Mouse (Mus musculus) ES-CJ7 (cell line): ENCODE measurements around the gene Kazn.

Source experiments
- DNase-seq: peaks from one replicate; pipeline ENCODE4 v3.0.0; 2011; ENCODE audit warnings: low read depth, low spot score

The Kazn gene

GRCm38 (mm10) chr4:142165835-142166701 lies 73.1 kb downstream of the Kazn start:
- DNase-seq, result peak; percentile 96

DNA sequence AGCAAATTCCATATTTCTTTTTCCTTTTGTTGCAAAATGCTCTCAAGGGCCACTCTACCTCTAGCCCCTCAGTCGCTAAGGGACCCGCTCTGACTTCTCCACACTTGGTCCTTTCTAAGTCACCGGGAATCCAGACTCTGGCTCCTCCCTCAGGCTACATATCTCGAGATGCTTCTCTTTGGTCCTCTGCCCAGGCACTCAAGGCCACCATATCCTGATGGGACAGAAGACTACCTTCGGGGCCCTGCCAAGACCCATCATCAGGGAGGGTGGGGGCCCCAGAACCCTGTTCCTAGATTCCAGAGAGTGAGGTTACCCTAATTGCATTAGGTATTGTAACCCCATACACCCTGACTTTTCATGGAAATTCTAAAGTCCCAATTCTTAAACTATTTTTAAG lies 73.8 kb downstream of the Kazn start:
- peak; percentile 36 for DNase-seq

DNA sequence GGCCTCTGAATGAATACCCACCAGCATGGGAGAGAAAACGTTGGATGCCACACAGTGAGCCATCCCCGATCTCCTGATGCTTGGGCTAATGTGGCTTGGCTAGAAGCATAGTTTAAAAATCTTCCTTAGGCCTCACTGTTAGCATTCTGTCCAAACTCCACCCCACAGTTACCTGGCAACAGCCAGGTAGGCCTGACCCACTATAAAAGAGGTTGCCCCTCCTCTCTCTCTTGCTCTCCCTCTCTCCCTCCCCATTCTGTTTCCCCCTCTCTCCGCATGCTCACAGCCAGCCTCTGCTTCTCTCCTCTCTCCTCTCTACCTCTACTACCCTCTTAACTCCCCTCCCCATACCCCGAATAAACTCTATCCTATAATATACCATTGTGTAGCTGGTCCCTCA lies 74.8 kb downstream of the Kazn start:
- no peak for DNase-seq

GRCm38 (mm10) chr4:142163862-142164261 lies 75.3 kb downstream of the Kazn start:
- no peak for DNase-seq

DNA sequence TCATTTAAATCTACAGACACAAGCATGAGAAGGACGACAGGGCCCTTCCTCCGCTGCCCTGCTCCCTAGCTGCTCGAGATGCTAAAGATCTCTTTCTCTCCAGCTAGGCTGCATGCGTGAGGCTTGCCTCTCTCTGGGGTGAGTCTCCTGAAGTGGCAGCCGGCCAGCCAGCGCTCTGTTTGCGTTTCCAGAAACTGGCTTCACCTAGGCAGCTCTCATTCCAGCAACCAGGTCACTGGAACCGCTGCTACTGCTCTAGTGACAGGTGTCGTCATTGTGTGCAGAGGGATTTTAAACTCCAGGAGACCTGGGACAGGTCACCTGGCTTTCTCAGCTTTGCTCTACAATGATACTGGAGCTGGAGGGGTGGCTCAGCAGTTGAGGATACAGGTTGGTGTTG lies 76.5 kb downstream of the Kazn start:
- DNase-seq, result no peak

DNA sequence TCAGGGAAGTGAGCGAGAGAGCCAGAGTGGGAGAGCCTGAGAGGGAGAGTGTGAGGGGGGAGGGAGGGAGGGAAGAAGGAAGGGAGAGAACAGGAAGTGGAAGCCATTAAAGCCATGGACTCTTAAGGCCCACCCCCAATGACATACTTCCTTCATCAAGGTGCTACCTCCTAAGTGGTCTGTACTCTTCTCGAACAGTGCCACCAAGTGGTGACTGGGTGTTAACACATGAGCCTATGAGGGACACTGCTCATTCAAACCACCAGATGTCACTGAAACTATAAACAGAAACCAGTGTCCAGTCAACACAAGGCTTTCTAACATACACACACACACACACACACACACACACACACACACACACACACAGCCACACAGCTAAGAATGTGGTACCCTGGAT lies 77.1 kb downstream of the Kazn start:
- DNase-seq, result peak; percentile 85

GRCm38 (mm10) chr4:142160041-142160440 lies 79.2 kb downstream of the Kazn start:
- peak; percentile 66 for DNase-seq

DNA sequence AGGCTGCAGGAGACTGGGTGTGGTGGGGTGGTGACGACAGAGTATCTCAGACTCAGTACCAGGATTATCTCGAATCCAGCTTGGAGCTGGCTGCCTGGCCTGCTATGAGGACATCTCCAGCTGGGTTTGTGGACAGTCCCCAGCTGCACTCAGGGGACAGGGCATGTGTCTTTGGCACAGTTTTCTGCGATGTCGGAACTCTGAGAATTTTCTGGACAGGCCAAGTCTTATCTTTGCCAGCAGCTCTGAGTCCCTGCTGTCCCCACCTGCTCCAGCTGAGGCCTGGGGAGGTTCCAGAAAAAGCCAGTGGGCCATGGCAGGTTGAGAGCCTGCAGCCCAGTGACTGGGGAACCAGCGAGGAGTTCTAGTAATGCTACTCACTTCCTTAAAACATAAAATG lies 82.7 kb downstream of the Kazn start:
- no peak for DNase-seq

DNA sequence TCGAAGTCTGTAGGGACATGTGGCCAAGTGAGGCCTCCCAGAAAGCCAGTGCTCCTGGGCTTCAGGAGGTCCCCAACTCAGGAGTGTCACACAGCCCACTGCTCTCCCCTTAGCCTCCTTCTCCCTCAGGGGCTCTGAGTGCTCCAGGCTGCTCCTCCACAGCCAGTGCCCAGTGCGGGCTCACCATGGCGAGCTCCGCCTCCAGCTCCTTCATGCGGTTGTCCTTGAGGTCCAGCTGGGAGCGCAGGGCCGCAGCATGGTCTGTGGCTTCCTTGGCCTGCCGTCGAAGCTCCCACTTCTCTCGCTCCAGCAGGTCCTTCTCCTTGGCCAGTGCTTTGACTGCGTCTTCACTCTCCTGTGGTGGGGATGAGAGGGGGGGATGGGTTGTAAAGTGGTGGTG lies 85.0 kb downstream of the Kazn start:
- no peak for DNase-seq

DNA sequence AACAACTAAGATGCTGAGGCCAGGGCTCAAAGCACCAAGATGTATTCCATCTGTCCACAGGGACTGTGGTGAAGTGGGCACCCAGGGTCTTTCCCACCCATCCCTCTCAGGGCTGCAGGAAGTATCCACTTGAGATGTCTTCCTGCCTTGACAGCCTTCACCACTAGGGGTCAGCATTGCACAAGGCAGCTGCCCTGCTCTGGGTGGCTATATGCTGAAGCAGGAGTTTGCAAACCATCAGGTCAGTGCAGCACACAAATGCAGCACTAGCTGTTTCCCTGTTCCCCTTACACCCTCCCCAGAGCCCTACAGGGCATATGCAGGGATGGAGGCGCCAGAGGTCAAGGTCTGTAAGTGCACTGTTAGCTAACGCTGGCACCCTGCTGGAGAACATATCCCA lies 85.7 kb downstream of the Kazn start:
- DNase-seq, result peak; percentile 92

GRCm38 (mm10) chr4:142152733-142153422 lies 86.3 kb downstream of the Kazn start:
- DNase-seq, result peak; percentile 55

- no peak for DNase-seq
Measured at GRCm38 (mm10) chr4:142150086-142150485, 89.1 kb downstream of the Kazn start.

- DNase-seq, result peak; percentile 38
Measured at GRCm38 (mm10) chr4:142149202-142149601, 90.0 kb downstream of the Kazn start.

DNA sequence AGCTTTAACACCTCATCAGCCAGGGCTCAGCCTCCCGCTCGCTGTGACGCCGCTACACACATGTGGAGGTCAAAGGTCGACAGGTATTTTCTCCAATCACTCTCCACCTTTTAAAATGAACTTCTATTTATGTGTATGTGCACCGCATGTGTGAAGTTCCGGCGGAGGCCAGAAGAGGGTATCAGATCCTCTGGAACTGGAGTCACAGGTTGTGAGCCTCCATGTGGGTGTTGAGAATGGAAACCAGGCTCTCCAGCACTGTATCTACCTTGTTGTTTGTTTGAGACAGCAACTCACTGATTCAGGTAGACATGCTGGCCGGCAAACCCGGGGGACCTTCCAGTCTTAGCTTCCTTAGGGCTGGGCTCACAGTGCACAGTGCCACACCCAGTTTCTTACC lies 91.5 kb downstream of the Kazn start:
- DNase-seq, result peak; percentile 31

DNA sequence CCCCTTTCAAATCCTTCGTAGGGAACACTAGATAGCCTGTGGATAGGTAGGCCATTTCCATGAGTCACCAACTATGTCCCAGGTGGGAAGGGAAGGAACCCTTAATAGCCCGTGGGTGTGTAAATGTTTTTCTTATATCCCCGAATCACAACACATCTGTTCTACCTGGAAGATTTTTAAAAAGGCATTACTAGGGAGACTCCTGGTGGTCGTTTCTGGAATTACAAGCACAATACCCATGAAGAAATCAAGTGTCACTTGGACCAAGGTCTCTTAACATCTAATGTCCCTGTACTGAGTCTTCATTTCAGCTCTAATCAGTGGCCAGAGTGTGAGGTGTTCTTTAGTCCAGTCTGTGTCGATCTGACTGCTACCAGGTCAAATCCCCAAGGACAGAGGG lies 95.1 kb downstream of the Kazn start:
- DNase-seq, result peak; percentile 61

DNA sequence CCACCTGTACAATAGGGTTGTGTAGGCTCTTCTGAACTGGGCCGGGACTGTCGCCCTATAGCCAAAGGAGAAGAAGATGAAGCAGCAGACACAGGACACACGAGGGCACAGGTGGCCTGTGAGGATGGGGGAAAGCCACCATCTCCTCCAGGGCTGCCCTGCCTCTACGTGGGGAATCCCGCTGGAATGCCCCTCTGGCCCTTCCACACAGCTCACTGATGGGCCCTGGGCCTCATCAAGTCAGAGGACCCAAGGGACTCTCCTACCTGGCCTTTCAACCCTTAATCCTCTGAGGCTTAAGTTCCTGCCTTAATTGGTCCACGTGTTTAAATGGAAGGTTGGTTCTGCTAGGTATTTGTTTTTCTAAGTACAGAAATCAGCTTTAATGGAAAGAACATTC lies 95.9 kb downstream of the Kazn start:
- DNase-seq, result no peak

DNA sequence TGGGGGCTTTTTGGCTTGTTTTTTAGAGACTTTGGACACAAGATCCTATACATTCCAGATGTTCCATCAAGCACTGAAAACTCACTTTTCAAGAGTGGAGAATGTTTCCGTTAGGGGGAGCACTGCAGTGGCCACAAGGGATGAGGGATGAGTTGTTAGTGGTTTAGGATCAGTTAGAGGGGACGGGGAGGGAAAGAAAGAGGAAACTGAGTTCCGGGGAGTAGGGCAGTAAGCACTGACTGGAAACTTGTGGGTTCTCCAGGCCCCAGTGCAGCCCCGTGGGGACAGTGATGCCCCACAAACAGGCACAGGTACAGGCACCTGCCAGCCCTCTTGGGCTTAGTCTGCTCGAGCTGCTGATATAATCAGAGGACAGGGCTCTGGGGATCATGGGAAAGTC lies 99.5 kb downstream of the Kazn start:
- no peak for DNase-seq

DNA sequence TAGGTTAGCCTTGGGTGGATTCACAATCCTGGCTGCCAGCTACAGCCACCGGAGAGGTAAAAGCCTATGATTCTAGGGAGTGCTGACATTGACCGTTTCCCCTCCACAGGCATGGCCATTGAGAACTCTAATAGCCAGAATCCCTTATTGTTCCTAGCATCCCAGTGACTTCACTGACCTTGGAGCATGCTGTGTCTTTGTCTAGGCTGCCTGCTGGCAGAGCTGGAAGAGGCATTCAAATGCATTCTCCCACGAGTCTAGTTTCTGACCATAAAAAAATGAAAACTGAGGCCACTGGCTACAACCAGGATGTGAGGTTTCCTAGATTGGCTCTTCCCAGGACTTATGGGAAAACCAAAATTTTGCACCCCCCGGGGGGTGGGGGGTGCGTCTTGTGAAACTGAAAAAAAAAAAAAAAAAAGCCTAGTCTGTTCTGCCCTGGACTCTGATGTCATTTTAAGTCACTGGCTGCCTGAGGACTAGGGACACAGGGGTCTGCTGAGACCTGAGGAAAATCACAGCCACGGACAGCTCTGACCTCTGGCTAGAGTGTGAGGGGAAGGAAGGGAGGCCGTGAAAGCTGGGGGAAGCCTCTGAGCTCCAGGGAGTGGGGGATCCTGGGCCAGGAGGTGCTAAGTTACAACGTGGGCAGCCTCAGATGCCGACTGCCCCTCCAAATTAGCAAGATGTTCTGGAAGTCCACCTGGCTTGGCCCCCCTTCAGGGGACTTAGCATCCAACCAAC lies 100.7 kb downstream of the Kazn start:
- peak; percentile 97 for DNase-seq

DNA sequence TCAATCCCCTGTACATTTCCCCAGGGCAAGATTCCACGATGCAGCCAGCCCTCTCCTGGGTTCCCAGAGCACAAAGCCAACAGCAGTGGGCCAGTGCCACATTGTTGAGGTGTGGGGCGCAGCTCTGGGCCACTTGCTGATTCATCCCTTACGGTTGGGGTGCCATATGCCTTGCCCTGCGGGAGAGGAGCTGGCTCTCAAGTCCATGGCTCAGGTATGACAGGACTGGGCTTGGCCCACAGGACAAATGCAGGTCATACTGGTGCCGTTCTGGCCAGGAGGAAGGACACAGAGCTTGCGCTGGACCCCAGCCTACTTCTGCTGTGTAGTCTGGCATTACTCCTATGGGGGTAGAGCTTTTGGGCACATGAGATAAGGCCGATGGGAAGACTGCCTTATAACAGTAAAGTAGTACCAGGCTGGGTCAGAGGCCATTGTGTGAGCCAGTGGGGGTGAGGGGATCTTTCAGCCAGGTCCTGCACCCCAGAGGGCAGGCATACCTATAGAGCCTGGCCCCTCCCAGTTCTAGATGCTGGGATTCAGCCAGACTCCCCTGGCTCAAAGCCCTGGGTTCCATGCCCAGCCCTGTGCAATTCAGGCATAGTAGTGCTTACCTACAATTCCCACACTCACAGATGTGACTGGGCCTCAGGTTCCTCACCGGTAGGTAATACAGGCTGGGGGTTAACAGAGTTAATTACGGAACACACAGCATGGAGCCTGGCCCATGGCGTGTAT lies 102.3 kb downstream of the Kazn start:
- DNase-seq, result no peak

GRCm38 (mm10) chr4:142135515-142135914 lies 103.7 kb downstream of the Kazn start:
- DNase-seq, result no peak

DNA sequence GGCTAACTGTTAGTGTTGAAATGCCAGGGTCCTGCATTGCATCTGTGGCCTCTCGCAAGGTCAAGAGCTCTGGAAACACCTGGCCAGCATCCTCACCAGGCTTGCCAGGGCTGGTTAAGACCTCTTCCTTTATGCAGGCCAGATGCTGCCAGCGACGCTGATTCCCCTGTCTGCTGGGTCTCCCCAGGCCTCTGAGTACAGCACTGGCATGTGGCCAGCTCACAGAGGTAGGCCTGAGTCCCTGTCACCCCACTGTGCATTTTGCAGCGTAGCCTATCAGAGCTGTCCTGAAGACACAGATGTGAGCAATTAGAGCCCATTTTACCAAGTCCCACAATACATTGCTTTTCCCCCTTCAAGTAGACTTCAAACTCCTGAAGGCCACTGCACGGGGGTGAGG lies 109.0 kb downstream of the Kazn start:
- no peak for DNase-seq
